Mouse (Mus musculus): ENCODE measurements around the gene Gm13279. TPM values are rescaled to one million over a fixed set of nuclear protein-coding genes. Genes with fewer than 3 reads are reported as not detected.
"Not testable (repeated sequence)": the region's sequence is repeated elsewhere in the genome, so short reads cannot be mapped to it uniquely, and the experiment has no call there.

The Gm13279 gene
- polyA plus RNA-seq, 1 experiment: not detected

DNA sequence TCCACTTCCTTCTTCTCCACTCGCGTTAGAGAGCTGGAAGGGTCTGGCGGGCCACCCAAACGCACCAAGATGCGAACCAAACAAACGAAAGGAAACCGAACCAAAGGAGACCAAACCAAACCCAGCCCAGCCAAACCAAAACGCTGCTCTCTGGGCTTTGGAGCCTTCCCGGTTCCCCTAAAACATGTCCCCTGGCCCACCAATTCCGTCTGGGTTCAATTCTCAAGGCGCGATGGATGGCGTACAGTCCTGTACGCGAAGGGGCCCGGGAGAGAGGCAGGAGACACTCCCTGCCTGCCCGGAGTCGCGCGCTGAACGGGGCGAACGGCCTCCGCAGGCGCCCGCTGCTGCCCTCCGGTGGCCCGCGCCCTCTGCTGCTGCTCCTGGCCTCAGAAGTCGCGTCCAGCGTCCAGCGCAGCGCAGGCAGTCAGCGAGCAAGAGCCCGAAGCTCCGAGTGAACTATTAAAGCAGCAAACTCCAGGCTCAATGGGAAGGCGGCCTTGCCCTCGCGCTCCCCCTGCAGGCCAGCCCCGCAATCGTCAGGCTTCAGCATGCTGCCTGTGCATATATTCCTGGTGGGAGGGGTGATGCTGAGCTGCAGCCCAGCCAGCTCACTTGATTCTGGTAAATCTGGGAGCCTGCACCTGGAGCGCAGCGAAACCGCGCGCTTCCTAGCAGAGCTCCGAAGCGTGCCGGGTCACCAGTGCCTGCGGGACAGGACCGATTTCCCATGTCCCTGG is 3.1 kb upstream of the Gm13279 start, which contains the start of gene Gm13275:
TSS of gene Gm13275 (plus strand) at position 552 of the 740 bp plus-strand sequence.
- H3K27me3 ChIP-seq (ENCODE audit: control insufficient read depth, insufficient read depth, low read length); H3K27ac ChIP-seq (ENCODE audit: insufficient read depth, low read length); H3K4me1 ChIP-seq (ENCODE audit: control insufficient read depth, insufficient read depth, low read length); H3K4me3 ChIP-seq (replicated peaks; ENCODE audit: insufficient read depth, low read depth, low read length): not testable (repeated sequence)
- WGBS: under 1% methylated on average over 15 of the region's 52 CpGs
- DNase-seq: peak; percentile 61 to 81
- TF ChIP-seq CTCF (IDR thresholded peaks at IDR 0.05; ENCODE audit: borderline replicate concordance, insufficient read depth, low read depth, low read length): peak; percentile 9; the same call in 1 of the 2 replicates

DNA sequence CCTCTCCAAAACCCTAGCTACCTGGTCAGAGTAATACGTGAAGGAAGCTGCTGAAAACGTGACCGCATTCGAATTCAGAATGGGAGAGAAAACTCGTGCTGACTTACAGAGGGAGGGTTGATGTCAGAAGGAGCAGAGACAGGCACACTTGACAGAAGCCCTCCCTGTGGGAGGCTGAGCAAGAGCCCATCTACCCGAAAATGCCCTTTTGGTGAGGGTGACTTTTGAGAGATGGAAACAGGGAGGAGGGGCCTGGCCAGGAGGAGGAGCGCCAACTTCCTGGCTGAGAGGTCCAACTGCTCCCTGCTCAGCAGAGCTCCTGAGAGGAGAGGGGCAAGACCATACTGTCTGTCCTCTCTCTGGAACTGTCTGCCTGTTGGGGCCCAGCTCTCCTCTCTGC is 2.2 kb downstream of the Gm13279 start, which contains the start of gene Gm13285:
TSS of gene Gm13285 (plus strand) at position 301 of the 400 bp plus-strand sequence.
- H3K4me1 ChIP-seq (ENCODE audit: control insufficient read depth, insufficient read depth, low read length); H3K27me3 ChIP-seq (ENCODE audit: control insufficient read depth, insufficient read depth, low read length); H3K4me3 ChIP-seq (replicated peaks; ENCODE audit: insufficient read depth, low read depth, low read length); DNase-seq; H3K27ac ChIP-seq (ENCODE audit: insufficient read depth, low read length): not testable (repeated sequence)
- 12% methylated on average over 6 of the region's 7 CpGs for WGBS

DNA sequence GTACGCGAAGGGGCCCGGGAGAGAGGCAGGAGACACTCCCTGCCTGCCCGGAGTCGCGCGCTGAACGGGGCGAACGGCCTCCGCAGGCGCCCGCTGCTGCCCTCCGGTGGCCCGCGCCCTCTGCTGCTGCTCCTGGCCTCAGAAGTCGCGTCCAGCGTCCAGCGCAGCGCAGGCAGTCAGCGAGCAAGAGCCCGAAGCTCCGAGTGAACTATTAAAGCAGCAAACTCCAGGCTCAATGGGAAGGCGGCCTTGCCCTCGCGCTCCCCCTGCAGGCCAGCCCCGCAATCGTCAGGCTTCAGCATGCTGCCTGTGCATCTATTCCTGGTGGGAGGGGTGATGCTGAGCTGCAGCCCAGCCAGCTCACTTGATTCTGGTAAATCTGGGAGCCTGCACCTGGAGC is 5.8 kb downstream of the Gm13279 start, which contains the start of gene Gm13287:
TSS of gene Gm13287 (plus strand) at position 301 of the 400 bp plus-strand sequence.
- not testable (repeated sequence) for H3K4me1 ChIP-seq (ENCODE audit: control insufficient read depth, insufficient read depth, low read length); H3K27ac ChIP-seq (ENCODE audit: insufficient read depth, low read length); H3K27me3 ChIP-seq (ENCODE audit: control insufficient read depth, insufficient read depth, low read length); H3K4me3 ChIP-seq (replicated peaks; ENCODE audit: insufficient read depth, low read depth, low read length); DNase-seq
- no CpG with 5 or more reads among the region's 29 CpGs for WGBS

DNA sequence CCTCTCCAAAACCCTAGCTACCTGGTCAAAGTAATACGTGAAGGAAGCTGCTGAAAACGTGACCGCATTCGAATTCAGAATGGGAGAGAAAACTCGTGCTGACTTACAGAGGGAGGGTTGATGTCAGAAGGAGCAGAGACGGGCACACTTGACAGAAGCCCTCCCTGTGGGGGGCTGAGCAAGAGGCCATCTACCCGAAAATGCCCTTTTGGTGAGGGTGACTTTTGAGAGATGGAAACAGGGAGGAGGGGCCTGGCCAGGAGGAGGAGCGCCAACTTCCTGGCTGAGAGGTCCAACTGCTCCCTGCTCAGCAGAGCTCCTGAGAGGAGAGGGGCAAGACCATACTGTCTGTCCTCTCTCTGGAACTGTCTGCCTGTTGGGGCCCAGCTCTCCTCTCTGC is 8.0 kb downstream of the Gm13279 start, which contains the start of gene Gm13288:
TSS of gene Gm13288 (plus strand) at position 301 of the 400 bp plus-strand sequence.
- not testable (repeated sequence) for DNase-seq; H3K4me1 ChIP-seq (ENCODE audit: control insufficient read depth, insufficient read depth, low read length); H3K27ac ChIP-seq (ENCODE audit: insufficient read depth, low read length); H3K27me3 ChIP-seq (ENCODE audit: control insufficient read depth, insufficient read depth, low read length); H3K4me3 ChIP-seq (replicated peaks; ENCODE audit: insufficient read depth, low read depth, low read length)
- WGBS: no CpG with 5 or more reads among the region's 8 CpGs

DNA sequence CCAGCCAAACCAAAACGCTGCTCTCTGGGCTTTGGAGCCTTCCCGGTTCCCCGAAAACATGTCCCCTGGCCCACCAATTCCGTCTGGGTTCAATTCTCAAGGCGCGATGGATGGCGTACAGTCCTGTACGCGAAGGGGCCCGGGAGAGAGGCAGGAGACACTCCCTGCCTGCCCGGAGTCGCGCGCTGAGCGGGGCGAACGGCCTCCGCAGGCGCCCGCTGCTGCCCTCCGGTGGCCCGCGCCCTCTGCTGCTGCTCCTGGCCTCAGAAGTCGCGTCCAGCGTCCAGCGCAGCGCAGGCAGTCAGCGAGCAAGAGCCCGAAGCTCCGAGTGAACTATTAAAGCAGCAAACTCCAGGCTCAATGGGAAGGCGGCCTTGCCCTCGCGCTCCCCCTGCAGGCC is 8.6 kb downstream of the Gm13279 start:
- not testable (repeated sequence) for H3K4me1 ChIP-seq (ENCODE audit: control insufficient read depth, insufficient read depth, low read length); H3K27me3 ChIP-seq (ENCODE audit: control insufficient read depth, insufficient read depth, low read length); H3K4me3 ChIP-seq (replicated peaks; ENCODE audit: insufficient read depth, low read depth, low read length); H3K27ac ChIP-seq (ENCODE audit: insufficient read depth, low read length)
- DNase-seq: peak; percentile 29 to 33
- under 1% methylated on average over 23 of the region's 34 CpGs for whole genome bisulfite sequencing

DNA sequence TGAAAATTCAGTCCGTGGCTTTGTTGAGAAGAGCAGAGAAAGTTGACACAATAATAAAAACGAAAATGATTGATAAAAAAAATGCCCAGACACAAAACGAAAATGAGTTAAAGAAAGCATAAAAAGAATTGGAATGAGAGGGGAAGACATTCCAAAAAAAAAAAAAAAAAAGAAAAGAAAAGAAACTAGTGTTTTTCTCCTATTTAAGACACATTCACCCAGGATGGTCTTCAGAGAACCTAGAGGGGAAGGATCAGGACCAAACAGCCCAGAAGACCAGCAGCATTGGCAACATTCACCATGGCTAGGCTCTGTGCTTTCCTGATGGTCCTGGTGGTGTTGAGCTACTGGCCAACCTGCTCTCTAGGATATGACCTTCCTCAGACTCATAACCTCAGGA is 18.7 kb downstream of the Gm13279 start, which contains the start of gene Ifna7:
TSS of gene Ifna7 (plus strand) at position 301 of the 400 bp plus-strand sequence.
- WGBS: 58% methylated on average over 3 of the region's 3 CpGs
- Histone ChIP-seq H3K4me3 (replicated peaks; ENCODE audit: insufficient read depth, low read depth, low read length) (no peak within 1 kb of the TSS), H3K4me1 (ENCODE audit: control insufficient read depth, insufficient read depth, low read length) (no peaks in the 10 kb centered on the region), H3K27ac (ENCODE audit: insufficient read depth, low read length) (no peak within 1 kb of the TSS), H3K27me3 (ENCODE audit: control insufficient read depth, insufficient read depth, low read length) (no peaks in the 10 kb centered on the region)
- no peak for TF ChIP-seq CTCF (IDR thresholded peaks at IDR 0.05; ENCODE audit: borderline replicate concordance, insufficient read depth, low read depth, low read length)
- TF ChIP-seq POLR2A (IDR thresholded peaks at IDR 0.05; ENCODE audit: borderline replicate concordance, insufficient read depth, low read length): no peak
- DNase-seq: no peak

DNA sequence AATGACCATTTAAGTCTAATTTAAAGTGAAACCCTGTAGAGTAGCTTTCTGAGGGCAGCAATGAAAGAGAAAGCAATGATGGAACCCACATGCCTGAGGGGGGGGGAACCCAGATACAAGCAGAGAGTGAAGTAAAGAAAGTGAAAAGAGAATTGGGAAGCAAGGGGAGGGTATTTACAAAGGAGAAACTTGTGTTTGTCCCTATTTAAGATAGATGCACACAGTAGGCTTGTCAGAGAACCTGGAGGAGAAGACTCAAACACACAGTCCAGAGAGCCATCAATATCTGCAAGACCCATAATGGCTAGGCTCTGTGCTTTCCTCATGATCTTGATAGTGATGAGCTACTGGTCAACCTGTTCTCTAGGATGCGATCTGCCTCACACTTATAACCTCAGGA is 22.5 kb downstream of the Gm13279 start, which contains the start of gene Ifna11:
TSS of gene Ifna11 (plus strand) at position 301 of the 400 bp plus-strand sequence.
- no peak within 1 kb of the TSS for H3K4me3 ChIP-seq (replicated peaks; ENCODE audit: insufficient read depth, low read depth, low read length)
- H3K27me3 ChIP-seq (ENCODE audit: control insufficient read depth, insufficient read depth, low read length): no peaks in the 10 kb centered on the region
- no peaks in the 10 kb centered on the region for H3K4me1 ChIP-seq (ENCODE audit: control insufficient read depth, insufficient read depth, low read length)
- DNase-seq: no peak
- 85% methylated on average over 1 of the region's 1 CpGs for WGBS
- no peak within 1 kb of the TSS for H3K27ac ChIP-seq (ENCODE audit: insufficient read depth, low read length)
- no peak for TF ChIP-seq CTCF (IDR thresholded peaks at IDR 0.05; ENCODE audit: borderline replicate concordance, insufficient read depth, low read depth, low read length)
- no peak for TF ChIP-seq POLR2A (IDR thresholded peaks at IDR 0.05; ENCODE audit: borderline replicate concordance, insufficient read depth, low read length)

DNA sequence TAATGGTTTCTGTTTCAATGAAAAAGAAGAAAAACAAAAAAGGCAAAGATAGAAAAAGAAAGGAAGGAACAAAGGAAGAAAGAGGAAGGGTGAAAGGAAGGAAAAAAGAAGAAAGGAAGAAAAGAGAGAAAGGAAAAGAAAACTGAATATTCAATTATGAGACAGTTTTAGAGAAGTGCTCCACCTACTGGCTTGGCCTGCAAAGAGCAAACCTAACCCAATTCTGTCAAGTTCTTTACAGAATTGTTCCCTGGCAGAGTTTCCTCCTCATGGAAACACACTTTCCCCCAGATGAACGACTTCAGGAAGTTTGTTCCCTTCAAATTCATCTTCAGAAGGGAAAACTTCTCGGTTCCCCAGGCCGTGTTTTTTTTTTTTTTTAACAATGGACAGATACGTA is 25.8 kb downstream of the Gm13279 start:
- no peak overlapping the region for H3K4me3 ChIP-seq (replicated peaks; ENCODE audit: insufficient read depth, low read depth, low read length)
- H3K27ac ChIP-seq (ENCODE audit: insufficient read depth, low read length): no peak overlapping the region
- TF ChIP-seq CTCF (IDR thresholded peaks at IDR 0.05; ENCODE audit: borderline replicate concordance, insufficient read depth, low read depth, low read length): 0 out of 2 replicates have a peak, but pooled peaks have one; percentile 18
- TF ChIP-seq POLR2A (IDR thresholded peaks at IDR 0.05; ENCODE audit: borderline replicate concordance, insufficient read depth, low read length): no peak
- peak in 1 of 2 experiments; percentile 5 for DNase-seq
- H3K27me3 ChIP-seq (ENCODE audit: control insufficient read depth, insufficient read depth, low read length): no peaks in the 10 kb centered on the region
- no peaks in the 10 kb centered on the region for H3K4me1 ChIP-seq (ENCODE audit: control insufficient read depth, insufficient read depth, low read length)
- 27% methylated on average over 4 of the region's 4 CpGs for WGBS

DNA sequence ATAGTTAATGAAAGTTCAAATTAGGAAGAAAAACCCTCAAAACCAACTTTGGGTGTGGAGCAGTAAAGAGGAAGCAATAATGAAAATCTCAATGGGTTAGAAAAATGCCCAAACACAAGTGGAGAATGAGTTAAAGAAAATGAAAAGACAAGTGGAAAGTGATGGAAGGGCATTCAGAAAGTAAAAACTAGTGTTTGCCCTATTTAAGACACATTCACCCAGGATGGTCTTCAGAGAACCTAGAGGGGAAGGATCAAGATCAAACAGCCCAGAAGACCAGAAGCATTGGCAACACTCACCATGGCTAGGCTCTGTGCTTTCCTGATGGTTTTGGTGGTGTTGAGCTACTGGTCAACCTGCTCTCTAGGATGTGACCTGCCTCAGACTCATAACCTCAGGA is 29.9 kb downstream of the Gm13279 start, which contains the start of gene Ifna6:
TSS of gene Ifna6 (plus strand) at position 301 of the 400 bp plus-strand sequence.
- H3K4me3 ChIP-seq (replicated peaks; ENCODE audit: insufficient read depth, low read depth, low read length); H3K4me1 ChIP-seq (ENCODE audit: control insufficient read depth, insufficient read depth, low read length); H3K27me3 ChIP-seq (ENCODE audit: control insufficient read depth, insufficient read depth, low read length); H3K27ac ChIP-seq (ENCODE audit: insufficient read depth, low read length); DNase-seq: not testable (repeated sequence)

All from cerebellum, adult 2 months (tissue).